Mouse (Mus musculus) right cerebral cortex, postnatal 4 days (tissue): ENCODE measurements around the gene Neurog3.

Experiments
- DNase-seq: peaks from one replicate; pipeline ENCODE4 v3.0.0-alpha.2; 2022

Neurog3 gene

DNA sequence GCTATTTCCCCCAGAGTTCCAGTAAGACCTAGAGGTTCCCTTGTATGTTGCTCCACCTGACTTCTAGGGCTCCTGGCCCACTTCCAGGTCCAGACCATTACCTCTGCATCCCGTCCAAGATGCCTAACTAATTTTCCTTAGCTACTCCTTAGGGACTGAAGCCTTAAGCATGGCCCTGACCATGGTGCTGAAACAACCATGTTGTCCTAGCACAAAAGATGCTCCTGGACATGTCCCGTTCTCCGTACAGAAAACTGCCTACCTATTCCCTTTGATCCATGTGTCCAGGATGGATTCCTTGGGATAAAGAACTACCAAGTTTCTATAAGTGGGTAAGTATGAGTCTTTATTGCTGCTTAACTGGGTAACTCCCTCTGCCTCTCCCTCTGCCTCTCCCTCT, 5.2 kb downstream of the Neurog3 start:
- no peak for DNase-seq

DNA sequence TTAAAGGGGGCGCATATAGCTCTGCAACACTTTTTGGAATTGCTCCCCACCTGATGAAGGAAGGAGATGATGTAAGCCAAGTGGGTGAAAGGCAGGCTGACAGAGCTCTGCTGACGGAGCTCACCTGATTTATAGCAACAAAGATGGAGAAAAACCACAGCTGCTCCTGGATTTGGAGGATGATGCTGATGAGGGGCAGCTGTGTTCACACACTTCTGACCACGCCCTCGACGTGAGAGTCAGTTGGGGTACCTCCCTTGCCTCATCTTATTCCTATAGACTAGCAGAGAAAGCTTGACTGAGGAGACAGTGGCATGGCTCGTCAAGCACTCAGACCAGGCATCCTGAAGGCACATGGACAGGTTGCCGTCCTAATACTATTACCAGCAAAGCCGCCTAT, 10.9 kb downstream of the Neurog3 start, which contains the start of gene Fam241b:
Fam241b (minus strand) TSS at position 101 of the 400 bp plus-strand sequence.
- DNase-seq: no peak

DNA sequence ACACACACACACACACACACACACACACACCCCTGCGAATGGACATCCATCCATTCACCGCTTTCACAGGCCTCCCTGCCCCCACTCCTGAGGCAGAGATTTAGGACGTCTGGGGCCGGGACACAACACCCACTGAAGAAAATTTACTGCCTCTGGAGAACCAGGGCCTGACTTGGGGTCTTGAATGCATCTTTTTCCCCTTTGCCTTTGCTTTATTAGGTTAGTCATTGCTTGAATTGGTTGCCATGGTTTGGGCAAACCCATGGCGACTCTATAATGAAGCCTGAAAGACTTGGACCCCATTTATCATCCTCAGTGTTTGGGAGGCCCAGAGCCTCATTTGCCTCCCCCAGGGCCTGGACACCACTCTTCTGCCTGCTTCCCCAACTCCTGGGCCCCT, 13.1 kb downstream of the Neurog3 start:
- DNase-seq: no peak

DNA sequence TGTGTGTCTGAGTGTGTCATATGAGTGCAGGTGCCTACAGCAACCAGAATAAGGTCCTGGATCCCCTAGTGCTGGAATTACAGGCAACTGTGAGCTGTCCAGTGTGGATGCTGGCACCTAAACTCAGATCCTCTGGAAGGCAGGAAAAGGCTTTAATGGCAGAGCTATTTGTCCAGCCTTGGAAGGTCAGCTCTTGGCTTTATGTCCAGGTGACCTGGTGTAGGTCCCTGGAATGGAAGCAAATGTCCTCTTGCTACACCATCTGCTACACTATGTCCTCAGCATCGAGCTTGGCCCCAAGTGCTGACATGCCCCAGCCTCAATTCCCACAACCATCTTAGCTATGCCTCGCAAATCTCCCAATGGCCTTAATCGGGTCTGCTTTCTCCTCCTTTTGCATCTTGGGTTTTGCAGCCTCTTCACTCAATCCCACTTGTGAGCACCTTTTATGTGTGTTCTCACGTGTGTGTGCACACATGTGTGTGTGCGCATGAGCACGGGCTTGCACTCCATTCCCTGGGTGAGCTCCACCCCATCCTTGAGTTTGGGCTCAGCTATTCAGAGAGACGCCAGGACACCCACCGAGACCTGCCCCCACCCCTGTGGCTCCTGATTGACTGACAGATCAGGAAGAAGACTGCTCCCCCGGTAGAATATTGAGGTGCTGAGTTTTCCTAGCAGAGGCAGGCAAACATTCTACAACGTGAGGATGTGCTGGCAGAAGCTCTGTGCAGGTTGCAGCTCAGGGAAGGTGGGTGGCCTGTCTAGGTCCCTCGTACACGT, 14.8 kb downstream of the Neurog3 start:
- no peak for DNase-seq

DNA sequence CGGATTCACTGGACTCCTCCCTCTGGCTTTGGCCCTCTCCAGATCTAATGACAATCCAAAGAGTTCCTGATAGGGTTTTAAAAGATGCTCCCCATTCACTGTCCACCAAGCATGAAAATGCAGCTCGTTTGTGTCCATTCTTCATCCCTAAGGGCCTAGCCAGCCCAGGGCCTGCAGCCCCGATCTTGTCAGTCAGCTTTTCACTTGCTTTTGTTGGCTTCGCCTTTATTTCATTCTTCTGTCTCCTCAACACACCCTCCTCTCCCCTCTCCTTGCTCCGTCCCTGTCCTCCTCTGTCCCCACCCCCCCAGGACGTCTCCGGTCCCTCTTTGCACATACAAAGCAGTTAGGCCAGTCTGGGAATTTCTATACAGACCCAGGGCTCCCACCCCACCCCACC, 17.0 kb downstream of the Neurog3 start:
- no peak for DNase-seq

DNA sequence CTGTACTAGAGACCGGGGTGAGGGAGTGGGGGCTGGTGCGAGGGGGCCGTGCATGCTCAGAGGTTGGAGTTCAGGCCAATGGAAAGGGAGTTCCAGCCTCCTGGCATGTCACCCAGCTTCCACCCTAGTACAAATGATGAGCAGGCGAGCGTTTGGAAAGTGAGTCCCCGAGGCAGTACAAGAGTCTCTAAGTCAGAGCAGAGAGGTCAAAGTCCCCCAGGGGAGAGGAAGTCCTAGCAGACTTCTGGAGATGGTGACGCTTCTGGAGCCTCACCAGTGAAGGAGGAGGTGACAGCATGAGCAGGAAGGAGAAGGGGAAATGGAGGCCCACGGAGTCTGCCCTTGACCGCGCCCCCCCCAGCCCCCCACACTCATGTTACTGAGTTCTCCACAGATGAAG, 29.5 kb downstream of the Neurog3 start:
- no peak for DNase-seq

GRCm38 (mm10) chr10:62172841-62173553, 40.1 kb downstream of the Neurog3 start:
- no peak for DNase-seq

- DNase-seq: no peak
Observed at GRCm38 (mm10) chr10:62173941-62174448, 41.1 kb downstream of the Neurog3 start.

DNA sequence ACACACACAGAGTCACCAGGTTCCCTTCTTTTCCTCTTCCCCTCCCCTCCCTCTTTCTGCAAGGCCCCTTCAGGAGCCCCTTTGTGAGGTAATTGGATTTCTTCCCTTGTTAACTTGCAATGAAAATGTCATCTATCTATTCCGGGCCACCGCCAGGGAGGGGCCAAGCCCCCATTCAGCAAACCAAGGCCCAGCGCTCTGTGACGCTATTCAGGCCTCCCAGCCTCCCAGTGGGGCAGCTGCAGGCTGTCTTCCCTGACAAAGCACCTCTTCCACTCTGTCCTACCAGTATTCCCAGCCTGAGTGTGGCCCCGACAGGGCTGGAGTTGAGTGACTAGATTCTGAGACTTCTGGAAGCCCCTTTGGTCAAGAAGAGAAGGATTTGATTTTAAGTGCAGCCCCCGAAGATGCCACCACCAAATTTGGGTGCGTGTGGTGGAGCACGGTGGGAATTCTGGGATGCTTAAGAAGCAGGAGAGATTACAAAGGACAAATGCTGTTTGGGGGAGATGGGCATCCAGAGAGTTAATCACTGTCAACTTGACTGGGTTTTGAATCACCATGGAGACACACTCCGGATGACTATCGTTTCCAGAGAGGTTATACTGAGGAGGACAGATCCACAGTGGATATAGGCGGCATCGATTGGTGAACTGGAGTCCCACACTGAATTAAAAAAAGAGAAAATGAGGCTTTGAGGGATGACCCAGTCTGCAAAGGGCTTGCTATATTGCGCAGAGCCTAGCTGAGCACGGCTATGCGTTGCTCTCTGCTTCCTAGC, 41.8 kb downstream of the Neurog3 start:
- no peak for DNase-seq

- DNase-seq: no peak
Observed at GRCm38 (mm10) chr10:62179944-62180343, 47.1 kb downstream of the Neurog3 start.

GRCm38 (mm10) chr10:62181701-62182100, 48.8 kb downstream of the Neurog3 start:
- DNase-seq: no peak

DNA sequence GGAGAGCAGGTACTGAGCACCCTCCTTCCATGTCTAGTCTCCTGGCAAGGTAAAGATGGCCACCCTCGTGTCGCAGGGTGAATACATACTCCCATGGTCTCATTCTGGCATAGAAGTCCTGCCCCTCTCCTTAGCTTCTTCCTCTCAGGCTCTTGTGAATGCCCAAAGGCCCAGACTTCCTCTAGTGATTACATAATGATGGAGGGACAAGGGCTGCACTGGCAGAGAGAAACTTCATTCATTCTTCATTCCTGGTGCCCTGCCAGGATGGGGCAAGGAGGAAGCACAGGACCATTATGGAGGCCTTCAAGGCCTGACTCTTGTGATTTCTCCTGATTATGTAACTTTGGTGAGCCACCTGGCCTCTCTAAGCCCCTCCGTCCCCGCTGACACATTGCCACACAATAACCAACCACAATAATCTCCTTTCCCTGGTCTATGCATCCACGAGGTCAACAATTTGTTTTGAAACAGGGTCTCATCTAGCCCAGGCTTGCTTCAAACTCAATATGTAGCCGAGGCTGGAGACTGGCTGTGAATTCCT, 49.7 kb downstream of the Neurog3 start:
- DNase-seq: no peak

GRCm38 (mm10) chr10:62183053-62183452, 50.2 kb downstream of the Neurog3 start:
- peak; percentile 100 for DNase-seq
